Mouse (Mus musculus) hindbrain, embryonic 11.5 days (tissue): ENCODE results near the gene Rara. TPM values are rescaled to one million over a fixed set of nuclear protein-coding genes. Genes with fewer than 3 reads are reported as not detected.

Experiments
- ATAC-seq: fragments of 200-750 bp; cut with Nextera tagmentation; 2 replicates; pipeline ENCODE4 v1.8.0; 2017; ENCODE audit warnings: mild to moderate bottlenecking, moderate TSS enrichment, moderate library complexity; ENCODE audit not compliant: low FRiP score
- DNase-seq: peaks from one replicate; pipeline ENCODE4 v3.0.0-alpha.2; 2015; ENCODE audit warnings: low spot score
- H3K27ac ChIP-seq: fragments of 300-500 bp; sonication (generic); 2 replicates; pipeline ENCODE4 v1.5.1; 2014; ENCODE audit warnings: mild to moderate bottlenecking, low read depth, low read length
- H3K27me3 ChIP-seq: fragments of 300-500 bp; sonication (generic); 2 replicates; pipeline ENCODE4 v1.6.1; 2014; ENCODE audit warnings: mild to moderate bottlenecking, low read length, moderate library complexity, mixed read lengths; ENCODE audit not compliant: control insufficient read depth, insufficient read depth
- H3K36me3 ChIP-seq: fragments of 300-500 bp; sonication (generic); 2 replicates; pipeline ENCODE4 v1.6.1; 2014; ENCODE audit warnings: mild to moderate bottlenecking, low read length, moderate library complexity, mixed read lengths; ENCODE audit not compliant: control insufficient read depth, insufficient read depth
- H3K4me1 ChIP-seq: fragments of 300-500 bp; sonication (generic); replicated peaks from 2 replicates; pipeline ENCODE4 v1.6.1; 2014; ENCODE audit warnings: low read length, mixed read lengths; ENCODE audit not compliant: control insufficient read depth, insufficient read depth
- H3K4me2 ChIP-seq: fragments of 300-500 bp; sonication (generic); replicated peaks from 2 replicates; pipeline ENCODE4 v1.6.1; 2014; ENCODE audit warnings: mild to moderate bottlenecking, low read depth, low read length
- H3K4me3 ChIP-seq: fragments of 300-500 bp; sonication (generic); 2 replicates; pipeline ENCODE4 v1.5.1; 2014; ENCODE audit warnings: low read depth, low read length
- H3K9ac ChIP-seq: fragments of 300-500 bp; sonication (generic); 2 replicates; pipeline ENCODE4 v1.6.1; 2014; ENCODE audit warnings: low read depth, low read length
- H3K9me3 ChIP-seq: fragments of 300-500 bp; sonication (generic); 2 replicates; pipeline ENCODE4 v1.6.1; 2016; ENCODE audit warnings: low read length; ENCODE audit not compliant: control insufficient read depth
- WGBS: fragments of 180-500 bp; shearing (Covaris S2); extraction: QIAGEN DNeasy Blood & Tissue Kit; methylation state at CpG from one replicate; pipeline ENCODE4 v1.1.7; 2014; 5-methylcytosine and 5-hydroxymethylcytosine counted together
- polyA plus RNA-seq: library from polyadenylated mRNA; unstranded; fragments of >200 nt; fragmentation: Nextera tagmentation; extraction: Ambion mirVana; gene quantifications from 2 replicates; pipeline ENCODE4 v1.2.1, GENCODE M21; 2014

The Rara gene
- polyA plus RNA-seq, 1 experiment from 2014 or later, result 51.2 TPM

- WGBS, result 2% methylated on average over 29 of the region's 32 CpGs
- Histone ChIP-seq H3K36me3 (no peaks in the 10 kb centered on the region), H3K9ac (peak overlapping the region; percentile 88), H3K9me3 (no peaks in the 10 kb centered on the region), H3K4me1 (peaks cover 47% of the 10 kb centered on the region), H3K27ac (peak overlapping the region; percentile 99), H3K4me2 (peak overlapping the region; percentile 98), H3K27me3 (no peaks in the 10 kb centered on the region), H3K4me3 (peak overlapping the region; percentile 82)
- DNase-seq (peak; percentile 67), ATAC-seq (0 out of 2 replicates have a peak, but pooled peaks have one; percentile 17)
These were observed 35.8 kb downstream of the Rara start for GRCm38 (mm10) chr11:98963191-98964021.

- ATAC-seq, result no peak
- Histone ChIP-seq H3K9me3 (no peaks in the 10 kb centered on the region), H3K9ac (peak overlapping the region; percentile 88), H3K4me3 (peak overlapping the region; percentile 82), H3K36me3 (no peaks in the 10 kb centered on the region), H3K27me3 (no peaks in the 10 kb centered on the region), H3K27ac (peak overlapping the region; percentile 99), H3K4me1 (peaks cover 54% of the 10 kb centered on the region), H3K4me2 (peak overlapping the region; percentile 98)
- WGBS, result 11% methylated on average over 6 of the region's 6 CpGs
- peak; percentile 41 for DNase-seq
These were observed 36.6 kb downstream of the Rara start for GRCm38 (mm10) chr11:98964201-98964615.

GRCm38 (mm10) chr11:98964616-98965415 lies 37.2 kb downstream of the Rara start:
- Histone ChIP-seq H3K36me3 (no peaks in the 10 kb centered on the region), H3K4me1 (peaks cover 57% of the 10 kb centered on the region), H3K4me2 (peak overlapping the region; percentile 98), H3K9me3 (no peaks in the 10 kb centered on the region), H3K27ac (peak overlapping the region; percentile 99), H3K27me3 (no peaks in the 10 kb centered on the region), H3K9ac (peak overlapping the region; percentile 88), H3K4me3 (peak overlapping the region; percentile 82)
- peak; percentile 55 for DNase-seq
- 8% methylated on average over 15 of the region's 15 CpGs for WGBS
- ATAC-seq, result no peak

GRCm38 (mm10) chr11:98965416-98966077 lies 37.9 kb downstream of the Rara start:
- Histone ChIP-seq H3K4me2 (peak overlapping the region; percentile 98), H3K4me1 (peaks cover 64% of the 10 kb centered on the region), H3K27ac (peak overlapping the region; percentile 99), H3K36me3 (no peaks in the 10 kb centered on the region), H3K4me3 (peak overlapping the region; percentile 82), H3K27me3 (no peaks in the 10 kb centered on the region), H3K9ac (peak overlapping the region; percentile 88), H3K9me3 (no peaks in the 10 kb centered on the region)
- DNase-seq (no peak), ATAC-seq (no peak)
- 1% methylated on average over 11 of the region's 11 CpGs for WGBS

- DNase-seq (peak; percentile 76), ATAC-seq (peak; percentile 16; the same call in 1 of the 2 replicates)
- Histone ChIP-seq H3K4me2 (peak overlapping the region; percentile 98), H3K4me3 (peak overlapping the region; percentile 82; the same call in 1 of the 2 replicates), H3K27ac (peak overlapping the region; percentile 99), H3K9ac (peak overlapping the region; percentile 88), H3K4me1 (peaks cover 69% of the 10 kb centered on the region), H3K36me3 (no peaks in the 10 kb centered on the region), H3K27me3 (no peaks in the 10 kb centered on the region), H3K9me3 (no peaks in the 10 kb centered on the region)
- 19% methylated on average over 8 of the region's 9 CpGs for WGBS
These were observed 39.0 kb downstream of the Rara start for GRCm38 (mm10) chr11:98966499-98967141.

- Histone ChIP-seq H3K9ac (peak overlapping the region; percentile 45), H3K4me3 (peak overlapping the region; percentile 23; the same call in 1 of the 2 replicates), H3K27ac (peak overlapping the region; percentile 99), H3K4me2 (peak overlapping the region; percentile 98), H3K4me1 (peaks cover 69% of the 10 kb centered on the region), H3K9me3 (no peaks in the 10 kb centered on the region), H3K27me3 (no peaks in the 10 kb centered on the region), H3K36me3 (no peaks in the 10 kb centered on the region)
- DNase-seq (peak; percentile 43), ATAC-seq (no peak)
- WGBS, result 50% methylated on average over 16 of the region's 16 CpGs
These were observed 40.5 kb downstream of the Rara start for GRCm38 (mm10) chr11:98968079-98968478.

GRCm38 (mm10) chr11:98968716-98969495 lies 41.3 kb downstream of the Rara start:
- H3K27me3 ChIP-seq, result no peaks in the 10 kb centered on the region
- no peaks in the 10 kb centered on the region for H3K9me3 ChIP-seq
- H3K4me1 ChIP-seq, result peaks cover 65% of the 10 kb centered on the region
- WGBS, result 8% methylated on average over 20 of the region's 20 CpGs
- H3K27ac ChIP-seq, result peak overlapping the region; percentile 99
- ATAC-seq (peak; percentile 72), DNase-seq (peak; percentile 93)
- H3K4me2 ChIP-seq, result peak overlapping the region; percentile 98
- H3K4me3 ChIP-seq, result peak overlapping the region; percentile 23
- peak overlapping the region; percentile 50 for H3K9ac ChIP-seq
- H3K36me3 ChIP-seq, result no peaks in the 10 kb centered on the region
